Mouse (Mus musculus) bone marrow, adult 2 months (tissue): ENCODE measurements around the gene Tescl.

ENCODE experiments used
- CTCF ChIP-seq: fragments of 200-500 bp; IDR thresholded peaks from 2 replicates; pipeline ENCODE4 v1.5.1; 2011; ENCODE audit warnings: low read length, control low read depth; ENCODE audit not compliant: control insufficient read depth, insufficient read depth
- POLR2A ChIP-seq: fragments of 200-500 bp; IDR thresholded peaks from 2 replicates; pipeline ENCODE4 v1.6.1; 2011; ENCODE audit warnings: low read depth, mild to moderate bottlenecking, control low read depth, low read length, borderline replicate concordance; ENCODE audit not compliant: control insufficient read depth

DNA sequence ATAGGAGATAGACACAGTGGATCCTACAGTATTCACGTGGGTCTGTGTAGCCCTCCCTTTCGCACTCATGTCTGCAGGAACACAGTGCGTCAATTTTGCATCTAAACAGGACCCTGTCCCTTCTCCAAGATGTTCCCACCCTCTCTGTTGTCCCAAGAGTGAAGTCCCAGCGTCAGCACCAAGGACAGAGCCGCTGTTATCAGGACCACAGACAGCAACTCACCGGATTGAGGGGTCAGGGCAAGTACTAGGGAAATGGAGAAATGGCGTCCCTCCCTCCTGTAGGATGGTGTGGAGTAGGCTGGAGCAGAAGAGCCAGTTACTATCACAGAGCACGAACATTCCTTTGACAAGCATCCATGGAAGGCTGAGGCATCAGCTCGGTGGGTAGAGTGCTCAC lies 25.5 kb upstream of the Tescl start:
- no peak for TF ChIP-seq CTCF
- TF ChIP-seq POLR2A, result no peak
